Mouse (Mus musculus) heart, postnatal 0 days (tissue): Measurements from ENCODE around the gene Nid2.

ENCODE experiments used
- CTCF ChIP-seq: IDR thresholded peaks from 2 replicates; pipeline ENCODE4 v1.5.1; 2016; ENCODE audit warnings: antibody characterized with exemption, control low read depth, low read depth
- EP300 ChIP-seq: IDR thresholded peaks from 2 replicates; pipeline ENCODE4 v1.6.1; 2016; ENCODE audit warnings: antibody characterized with exemption, low read depth

DNA sequence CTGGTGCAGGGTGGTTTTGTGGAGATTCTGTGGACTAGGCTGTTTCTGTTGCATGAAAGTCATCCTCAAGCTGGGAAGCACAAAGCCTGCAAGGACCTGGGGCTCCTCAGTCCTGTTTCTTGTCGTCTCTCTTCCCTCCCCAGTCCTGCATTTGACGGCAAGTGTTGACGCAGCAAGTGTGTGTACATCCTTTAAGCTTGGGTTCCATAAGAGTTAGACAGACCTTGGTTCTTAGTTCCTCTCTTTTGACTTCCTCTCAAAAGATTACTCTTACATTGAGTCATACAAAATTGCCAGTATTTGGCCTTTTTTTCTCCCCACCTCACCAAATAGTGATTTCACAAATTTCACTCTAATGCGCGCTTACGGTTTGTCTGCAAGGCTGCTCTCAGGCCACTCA lies 26.3 kb downstream of the Nid2 start:
- TF ChIP-seq CTCF (no peak), EP300 (no peak)
